Mouse (Mus musculus): Measurements from ENCODE around the gene Chid1.

Gene Chid1

GRCm38 (mm10) chr7:141539556-141540311 lies at the start of gene Chid1:
Gene Chid1 (minus strand): TSS chr7:141539857.
- DNase-seq: peak; percentile 99 to 100

GRCm38 (mm10) chr7:141588890-141589289 lies 49.2 kb upstream of the Chid1 start:
- DNase-seq: no peak

GRCm38 (mm10) chr7:141585881-141586280 lies 46.2 kb upstream of the Chid1 start:
- no peak for DNase-seq

GRCm38 (mm10) chr7:141585288-141585687 lies 45.6 kb upstream of the Chid1 start:
- no peak for DNase-seq

GRCm38 (mm10) chr7:141584048-141584841 lies 44.6 kb upstream of the Chid1 start:
- DNase-seq: no peak

- DNase-seq: no peak
Measured at GRCm38 (mm10) chr7:141581323-141581722, 41.7 kb upstream of the Chid1 start.

GRCm38 (mm10) chr7:141578943-141579342 lies 39.3 kb upstream of the Chid1 start:
- DNase-seq: no peak

- DNase-seq: no peak
Measured at GRCm38 (mm10) chr7:141578511-141578910, 38.9 kb upstream of the Chid1 start.

- DNase-seq: no peak
Measured at GRCm38 (mm10) chr7:141577801-141578200, 38.1 kb upstream of the Chid1 start.

- no peak for DNase-seq
Measured at GRCm38 (mm10) chr7:141575481-141575880, 35.8 kb upstream of the Chid1 start.

- no peak for DNase-seq
Measured at GRCm38 (mm10) chr7:141574041-141574440, 34.4 kb upstream of the Chid1 start.

- no peak for DNase-seq
Measured at GRCm38 (mm10) chr7:141570625-141571295, 31.1 kb upstream of the Chid1 start.

GRCm38 (mm10) chr7:141569916-141570315 lies 30.3 kb upstream of the Chid1 start:
- DNase-seq: no peak

- DNase-seq: no peak
Measured at GRCm38 (mm10) chr7:141569283-141569803, 29.7 kb upstream of the Chid1 start.

- no peak for DNase-seq
Measured at GRCm38 (mm10) chr7:141566587-141566986, 26.9 kb upstream of the Chid1 start.

- peak in 1 of 2 experiments; percentile 48 for DNase-seq
Measured at GRCm38 (mm10) chr7:141564561-141564960, 24.9 kb upstream of the Chid1 start.

GRCm38 (mm10) chr7:141562852-141563427 lies 23.3 kb upstream of the Chid1 start:
- DNase-seq: peak; percentile 59 to 67

GRCm38 (mm10) chr7:141562421-141562851 lies 22.8 kb upstream of the Chid1 start:
- no peak for DNase-seq

GRCm38 (mm10) chr7:141561682-141562391 lies 22.2 kb upstream of the Chid1 start, which contains the start of gene Ap2a2:
Gene Ap2a2 (plus strand): TSS chr7:141562173.
- DNase-seq: peak; percentile 92 to 97

- no peak for DNase-seq
Measured at GRCm38 (mm10) chr7:141560471-141560870, 20.8 kb upstream of the Chid1 start.

- DNase-seq: no peak
Measured at GRCm38 (mm10) chr7:141559726-141560325, 20.2 kb upstream of the Chid1 start.

- DNase-seq: no peak
Measured at GRCm38 (mm10) chr7:141558946-141559345, 19.3 kb upstream of the Chid1 start.
